Comparison of ENCODE assay signal across 31 mouse cellular contexts in genomic region chr16:65470650-65471049, GRCm38 (mm10). TPM values are rescaled to one million over a fixed set of nuclear protein-coding genes. Genes with fewer than 3 reads are reported as not detected.
DNase-seq lines count a peak whose midpoint lies in the region; ATAC-seq and TF ChIP-seq lines count a peak whose summit lies in the region.
"Had no signal": no experiment of that assay in that cellular context is flagged by ENCODE, and none has a peak within 500 bp of the region (broad histone marks: within the 10 kb centered on the region; RNA-seq: fewer than 3 reads in every experiment).

No protein-coding gene starts in this region.

- DNase-seq in 416B (ENCODE audit: low read depth), result peak; percentile 17
- DNase-seq in NIH3T3 (ENCODE audit: low read depth), result peak; percentile 8
- no peak for DNase-seq in lung, postnatal 0 days (ENCODE audit: low spot score)
- no peak for DNase-seq in T-cell, adult 2 months (ENCODE audit: low spot score)
- no peak for DNase-seq in frontal cortex, postnatal 25 days (ENCODE audit: low spot score in 2 of 2)
- DNase-seq: adrenal gland, adult 8-10 months; cerebellum, adult 2 months; cerebellum, postnatal 25 days; gastrocnemius, postnatal 14 days; heart, adult 18-20 months; heart, postnatal 14 days; kidney, adult 8-10 months; kidney, postnatal 10 days; liver, embryonic 13.5 days; lung, adult 2 months; lung, postnatal 36 days; right cerebral cortex, adult 18-20 months; right cerebral cortex, postnatal 4 days; thymus, postnatal 14 days had no signal

- H3K9me3 ChIP-seq in lung, postnatal 0 days (ENCODE audit: low read length), result no peaks in the 10 kb centered on the region
- H3K9me3 ChIP-seq: embryonic facial prominence, embryonic 13.5 days; heart, embryonic 12.5 days; liver, embryonic 13.5 days; neural tube, embryonic 15.5 days had no signal

- no peaks in the 10 kb centered on the region for H3K27me3 ChIP-seq in lung, postnatal 0 days (replicated peaks; ENCODE audit: insufficient read depth, low read length)
- H3K27me3 ChIP-seq: heart, embryonic 12.5 days; hindbrain, embryonic 12.5 days; liver, embryonic 13.5 days; neural tube, embryonic 15.5 days had no signal

- H3K4me3 ChIP-seq in lung, postnatal 0 days (ENCODE audit: low read depth, low read length), result no peak overlapping the region
- H3K4me3 ChIP-seq: embryonic facial prominence, embryonic 13.5 days; heart, embryonic 12.5 days; hindbrain, embryonic 12.5 days; liver, embryonic 13.5 days; neural tube, embryonic 15.5 days had no signal

- no peak overlapping the region for H3K27ac ChIP-seq in lung, postnatal 0 days (ENCODE audit: low read length)
- H3K27ac ChIP-seq: embryonic facial prominence, embryonic 13.5 days; hindbrain, embryonic 12.5 days; liver, embryonic 13.5 days; neural tube, embryonic 15.5 days had no signal

- no peak overlapping the region for H3K9ac ChIP-seq in lung, postnatal 0 days (replicated peaks; ENCODE audit: low read depth)
- H3K9ac ChIP-seq: embryonic facial prominence, embryonic 13.5 days; heart, embryonic 12.5 days; hindbrain, embryonic 12.5 days; liver, embryonic 13.5 days; neural tube, embryonic 15.5 days had no signal

- TF ChIP-seq EP300 in lung, postnatal 0 days (IDR thresholded peaks at IDR 0.05), result no peak

- ATAC-seq in hematopoietic stem cell, adult 5-6 weeks (replicated peaks in 1 of 2; ENCODE audit: insufficient read depth in 1 of 2, low FRiP score in 2 of 2, low TSS enrichment in 1 of 2, low read depth in 1 of 2, poor library complexity in 2 of 2, severe bottlenecking in 2 of 2), result peak; percentile 79 to 80
- peak; percentile 75 for ATAC-seq in megakaryocyte progenitor cell, adult 5-6 weeks (replicated peaks; ENCODE audit: poor library complexity)
- ATAC-seq in lung, postnatal 0 days, result no peak
- ATAC-seq: forebrain, embryonic 14.5 days had no signal

- H3K4me1 ChIP-seq in lung, postnatal 0 days (ENCODE audit: insufficient read depth, low read depth, low read length), result no peaks in the 10 kb centered on the region
- H3K4me1 ChIP-seq: embryonic facial prominence, embryonic 13.5 days; heart, embryonic 12.5 days; hindbrain, embryonic 12.5 days; liver, embryonic 13.5 days; neural tube, embryonic 15.5 days had no signal

- no peaks in the 10 kb centered on the region for H3K36me3 ChIP-seq in lung, postnatal 0 days (ENCODE audit: insufficient read depth, low read length)
- H3K36me3 ChIP-seq: embryonic facial prominence, embryonic 13.5 days; heart, embryonic 12.5 days; hindbrain, embryonic 12.5 days; liver, embryonic 13.5 days; neural tube, embryonic 15.5 days had no signal

- H3K4me2 ChIP-seq in lung, postnatal 0 days (replicated peaks; ENCODE audit: low read depth, low read length), result no peak overlapping the region
- H3K4me2 ChIP-seq: embryonic facial prominence, embryonic 13.5 days; heart, embryonic 12.5 days; hindbrain, embryonic 12.5 days; liver, embryonic 13.5 days; midbrain, embryonic 11.5 days; neural tube, embryonic 15.5 days had no signal

- WGBS in lung, postnatal 0 days, result 66% methylated on average over 4 of the region's 4 CpGs

- no peak for TF ChIP-seq CTCF in lung, postnatal 0 days (IDR thresholded peaks at IDR 0.05)

RNA-seq across cellular contexts. Expression of gene Pou1f1, which starts 49.7 kb away (rescaled TPM):
- total RNA-seq in hematopoietic stem cell, adult 5-6 weeks (2017), result not detected in 2 replicates
- total RNA-seq in megakaryocyte progenitor cell, adult 5-6 weeks (2015), result not detected in 2 replicates
- total RNA-seq in megakaryocyte progenitor cell, adult 5-6 weeks (2017), result not detected in 2 replicates
- not detected in 2 replicates for polyA plus RNA-seq in lung, postnatal 0 days (2015; fragmentation: Nextera tagmentation; extraction: Ambion mirVana)
- total RNA-seq: gastrocnemius, postnatal 14 days; heart, adult 18-20 months; heart, postnatal 14 days; layer of hippocampus, postnatal 10 days; left cerebral cortex, adult 8-10 months had no signal
- polyA plus RNA-seq: cerebellum, adult 2 months; embryonic facial prominence, embryonic 13.5 days; forebrain, embryonic 14.5 days; heart, embryonic 12.5 days; hindbrain, embryonic 12.5 days; limb, embryonic 11.5 days; liver, embryonic 13.5 days; lung, adult 2 months; midbrain, embryonic 11.5 days; neural tube, embryonic 15.5 days; stomach, embryonic 14.5 days had no signal

Comparison
In these comparisons a context has a peak if more than half of its experiments do, and no peak if none do; other contexts are left out.
1. DNase-seq: peak in 416B (single experiment) and NIH3T3 (single experiment); none in lung, postnatal 0 days (single experiment), T-cell, adult 2 months (single experiment) and frontal cortex, postnatal 25 days (0 of 2).